Mouse (Mus musculus): ENCODE measurements around the gene Tstd2. TPM values are rescaled to one million over a fixed set of nuclear protein-coding genes. Genes with fewer than 3 reads are reported as not detected.

The Tstd2 gene
- polyA plus RNA-seq, 1 experiment: 14.6 TPM

DNA sequence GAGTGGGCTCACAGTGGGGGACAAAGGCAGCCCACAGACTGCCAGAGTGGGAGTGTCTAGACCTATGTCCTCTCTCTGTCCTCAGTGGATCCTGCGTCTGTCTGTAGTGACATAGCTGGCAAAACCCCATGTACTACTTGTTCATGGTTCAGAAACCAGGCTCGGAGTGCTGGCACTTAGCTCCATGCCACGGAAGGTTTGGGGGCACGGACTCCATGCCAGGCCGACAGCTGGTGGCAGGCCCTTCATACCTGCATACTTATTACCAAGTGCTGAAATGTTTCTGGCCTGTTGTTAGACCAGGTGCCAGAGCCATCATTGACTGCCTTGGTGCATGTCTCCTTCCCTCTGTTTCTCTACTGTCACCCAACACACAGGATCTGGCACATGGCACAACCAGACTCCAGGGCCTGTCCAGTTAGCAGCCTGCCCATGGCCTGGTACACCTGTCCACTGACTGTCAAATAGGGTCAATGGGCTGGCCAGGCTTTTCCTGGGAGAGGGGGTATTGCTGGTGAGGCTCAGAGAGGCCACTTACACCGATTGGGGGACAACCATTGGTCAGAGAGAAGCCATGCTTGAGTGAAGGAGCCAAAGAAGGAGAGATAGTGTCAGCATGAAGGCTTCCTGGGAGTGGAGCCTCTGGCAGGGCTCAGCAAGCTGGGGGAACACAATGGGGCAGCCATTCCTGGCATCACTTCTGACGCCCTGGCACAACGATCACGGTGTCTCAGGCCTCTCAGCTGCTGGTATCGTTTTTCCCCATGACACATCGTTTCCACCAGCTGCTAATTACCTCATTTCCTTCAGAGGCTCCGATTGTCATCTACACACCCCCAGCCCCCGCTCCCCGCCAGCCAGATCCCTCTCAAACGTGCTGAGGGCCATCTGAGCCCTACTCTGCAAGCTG is 43.3 kb downstream of the Tstd2 start:
- H3K4me1 ChIP-seq (ENCODE audit: control insufficient read depth, insufficient read depth, low read length): no peaks in the 10 kb centered on the region
- no peak overlapping the region for H3K27ac ChIP-seq (ENCODE audit: insufficient read depth, low read depth, low read length)
- no peaks in the 10 kb centered on the region for H3K27me3 ChIP-seq (replicated peaks; ENCODE audit: control insufficient read depth, insufficient read depth, low read length)
- WGBS: 49% methylated on average over 15 of the region's 15 CpGs
- no peak overlapping the region for H3K4me3 ChIP-seq (ENCODE audit: insufficient read depth, low read depth, low read length)
- peak; percentile 46 for DNase-seq
- TF ChIP-seq CTCF (conservative IDR thresholded peaks at IDR 0.05; ENCODE audit: insufficient read depth, insufficient read length, low read depth, low read length) (no peak), POLR2A (IDR thresholded peaks at IDR 0.05; ENCODE audit: low read depth, low read length) (no peak)
- no peaks in the 10 kb centered on the region for H3K36me3 ChIP-seq (ENCODE audit: control insufficient read depth, insufficient read depth, low read length)

DNA sequence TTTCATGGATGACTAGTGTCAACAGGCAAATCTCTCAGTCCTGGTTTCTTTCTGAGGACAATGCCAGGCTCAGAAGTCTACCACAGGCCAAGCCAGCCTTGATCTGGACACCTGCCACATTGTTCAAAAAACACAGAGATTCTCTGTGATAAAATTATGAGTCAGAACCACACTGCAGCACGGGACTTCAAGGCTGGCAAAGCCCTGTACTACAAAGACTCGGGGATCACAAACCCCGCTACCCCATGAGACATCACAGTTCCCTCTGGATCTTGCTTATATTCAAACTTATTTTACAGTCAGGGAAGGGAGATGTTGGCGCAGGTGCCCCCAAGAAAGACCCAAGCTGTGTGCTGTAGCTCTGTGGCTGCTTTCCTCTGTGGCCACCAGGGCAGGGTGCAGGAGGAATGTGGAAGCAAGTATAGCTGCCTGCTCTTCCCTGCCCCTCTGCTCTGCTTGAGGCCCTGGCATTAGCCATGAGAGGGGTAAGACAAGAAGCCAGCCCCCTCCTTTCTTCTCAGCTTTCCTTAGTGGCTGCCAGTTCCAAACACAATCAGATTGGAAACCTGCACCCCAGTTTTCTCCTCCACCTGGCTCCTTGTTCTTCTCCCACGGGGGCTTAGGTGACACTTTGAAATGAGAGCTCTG is 45.9 kb downstream of the Tstd2 start:
- Histone ChIP-seq H3K4me3 (ENCODE audit: insufficient read depth, low read depth, low read length) (no peak overlapping the region), H3K27me3 (replicated peaks; ENCODE audit: control insufficient read depth, insufficient read depth, low read length) (no peaks in the 10 kb centered on the region), H3K36me3 (ENCODE audit: control insufficient read depth, insufficient read depth, low read length) (no peaks in the 10 kb centered on the region), H3K27ac (ENCODE audit: insufficient read depth, low read depth, low read length) (no peak overlapping the region), H3K4me1 (ENCODE audit: control insufficient read depth, insufficient read depth, low read length) (no peaks in the 10 kb centered on the region; the same call in 1 of the 2 replicates)
- no peak for DNase-seq
- WGBS: 75% methylated on average over 5 of the region's 5 CpGs
- TF ChIP-seq CTCF (conservative IDR thresholded peaks at IDR 0.05; ENCODE audit: insufficient read depth, insufficient read length, low read depth, low read length) (no peak), POLR2A (IDR thresholded peaks at IDR 0.05; ENCODE audit: low read depth, low read length) (no peak)

DNA sequence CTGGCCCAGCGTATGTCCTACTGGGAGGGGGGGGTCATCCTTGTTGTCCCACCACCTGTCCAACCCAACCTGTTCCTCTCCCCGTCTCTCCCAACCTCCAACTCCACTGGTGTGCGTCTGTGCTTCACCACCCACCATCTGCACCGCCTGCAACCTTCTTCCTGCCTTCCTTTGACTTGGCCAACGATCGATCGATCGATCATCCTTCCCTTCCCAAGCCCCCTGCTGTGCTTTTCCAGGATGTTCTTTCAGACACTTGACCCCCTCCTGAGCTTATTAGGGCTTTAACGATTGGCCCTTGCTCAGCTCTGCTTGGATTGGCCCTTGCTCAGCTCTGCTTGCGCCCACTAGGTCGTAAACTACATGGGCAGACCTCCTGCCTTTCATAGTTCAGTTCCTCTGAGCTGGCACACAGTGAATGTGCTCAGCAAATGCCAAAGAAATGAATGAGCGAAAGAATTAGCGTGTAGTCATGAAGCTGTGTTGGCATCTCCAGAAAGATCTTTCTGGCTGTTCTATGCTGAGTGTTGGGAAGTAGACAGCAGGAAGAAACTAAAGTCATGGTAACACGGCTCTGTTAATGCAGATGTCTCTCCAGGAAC is 48.9 kb downstream of the Tstd2 start:
- no peak for TF ChIP-seq POLR2A (IDR thresholded peaks at IDR 0.05; ENCODE audit: low read depth, low read length)
- no peak for TF ChIP-seq CTCF (conservative IDR thresholded peaks at IDR 0.05; ENCODE audit: insufficient read depth, insufficient read length, low read depth, low read length)
- 80% methylated on average over 14 of the region's 14 CpGs for WGBS

DNA sequence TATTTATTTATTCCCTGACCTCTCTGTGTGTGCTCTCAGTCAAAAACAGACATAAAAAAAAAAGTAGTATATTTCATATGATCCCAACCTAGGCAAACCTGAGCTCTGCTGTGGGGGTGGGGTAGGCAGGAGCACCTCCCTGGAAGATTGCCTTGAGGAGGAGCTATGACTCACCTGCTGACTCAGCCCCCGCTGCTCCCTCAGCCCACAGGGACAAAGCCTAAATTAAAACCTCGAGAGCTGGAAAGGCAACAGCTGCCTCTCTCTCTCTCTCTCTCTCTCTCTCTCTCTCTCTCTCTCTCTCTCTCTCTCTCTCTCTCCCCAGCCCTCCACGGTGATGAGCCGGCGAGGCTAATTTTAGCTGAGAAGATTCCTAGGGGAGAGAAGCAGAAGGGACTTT is 50.6 kb downstream of the Tstd2 start:
- H3K4me1 ChIP-seq (ENCODE audit: control insufficient read depth, insufficient read depth, low read length): no peaks in the 10 kb centered on the region; the same call in 1 of the 2 replicates
- H3K27me3 ChIP-seq (replicated peaks; ENCODE audit: control insufficient read depth, insufficient read depth, low read length): no peaks in the 10 kb centered on the region
- 30% methylated on average over 5 of the region's 5 CpGs for WGBS
- no peaks in the 10 kb centered on the region for H3K36me3 ChIP-seq (ENCODE audit: control insufficient read depth, insufficient read depth, low read length)
- H3K27ac ChIP-seq (ENCODE audit: insufficient read depth, low read depth, low read length): no peak overlapping the region
- peak; percentile 24 for DNase-seq
- no peak overlapping the region for H3K4me3 ChIP-seq (ENCODE audit: insufficient read depth, low read depth, low read length)
- no peak for TF ChIP-seq CTCF (conservative IDR thresholded peaks at IDR 0.05; ENCODE audit: insufficient read depth, insufficient read length, low read depth, low read length)
- TF ChIP-seq POLR2A (IDR thresholded peaks at IDR 0.05; ENCODE audit: low read depth, low read length): no peak

More for the DNA sequence above, 48.9 kb downstream of the Tstd2 start:
- H3K4me1 ChIP-seq (ENCODE audit: control insufficient read depth, insufficient read depth, low read length): no peaks in the 10 kb centered on the region; the same call in 1 of the 2 replicates
- DNase-seq: no peak
- H3K36me3 ChIP-seq (ENCODE audit: control insufficient read depth, insufficient read depth, low read length): no peaks in the 10 kb centered on the region
- no peak overlapping the region for H3K4me3 ChIP-seq (ENCODE audit: insufficient read depth, low read depth, low read length)
- H3K27ac ChIP-seq (ENCODE audit: insufficient read depth, low read depth, low read length): no peak overlapping the region
- H3K27me3 ChIP-seq (replicated peaks; ENCODE audit: control insufficient read depth, insufficient read depth, low read length): no peaks in the 10 kb centered on the region

DNA sequence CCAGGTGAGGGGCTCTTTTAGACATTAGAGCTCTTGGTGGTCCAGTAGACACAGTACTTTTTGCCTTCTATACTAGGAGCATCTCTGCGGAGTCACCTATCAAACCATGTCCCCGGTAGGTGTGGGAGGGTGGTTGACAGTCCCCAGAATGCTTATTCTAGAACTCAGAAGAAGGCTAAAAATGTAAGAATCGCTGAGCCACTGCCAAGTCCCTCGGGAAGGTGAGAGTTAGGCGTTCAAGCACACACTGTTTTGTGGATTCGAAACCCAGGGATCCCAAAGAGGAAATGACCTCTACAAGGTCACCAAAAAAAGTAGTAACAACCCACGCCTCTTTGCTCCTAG is 51.1 kb downstream of the Tstd2 start:
- peak; percentile 6 for DNase-seq
- no peaks in the 10 kb centered on the region; the same call in 1 of the 2 replicates for H3K4me1 ChIP-seq (ENCODE audit: control insufficient read depth, insufficient read depth, low read length)
- no peaks in the 10 kb centered on the region for H3K27me3 ChIP-seq (replicated peaks; ENCODE audit: control insufficient read depth, insufficient read depth, low read length)
- H3K27ac ChIP-seq (ENCODE audit: insufficient read depth, low read depth, low read length): peak overlapping the region; percentile 41; the same call in 1 of the 2 replicates
- no peaks in the 10 kb centered on the region for H3K36me3 ChIP-seq (ENCODE audit: control insufficient read depth, insufficient read depth, low read length)
- WGBS: 43% methylated on average over 7 of the region's 7 CpGs
- TF ChIP-seq POLR2A (IDR thresholded peaks at IDR 0.05; ENCODE audit: low read depth, low read length) (no peak), CTCF (conservative IDR thresholded peaks at IDR 0.05; ENCODE audit: insufficient read depth, insufficient read length, low read depth, low read length) (no peak)
- H3K4me3 ChIP-seq (ENCODE audit: insufficient read depth, low read depth, low read length): no peak overlapping the region

DNA sequence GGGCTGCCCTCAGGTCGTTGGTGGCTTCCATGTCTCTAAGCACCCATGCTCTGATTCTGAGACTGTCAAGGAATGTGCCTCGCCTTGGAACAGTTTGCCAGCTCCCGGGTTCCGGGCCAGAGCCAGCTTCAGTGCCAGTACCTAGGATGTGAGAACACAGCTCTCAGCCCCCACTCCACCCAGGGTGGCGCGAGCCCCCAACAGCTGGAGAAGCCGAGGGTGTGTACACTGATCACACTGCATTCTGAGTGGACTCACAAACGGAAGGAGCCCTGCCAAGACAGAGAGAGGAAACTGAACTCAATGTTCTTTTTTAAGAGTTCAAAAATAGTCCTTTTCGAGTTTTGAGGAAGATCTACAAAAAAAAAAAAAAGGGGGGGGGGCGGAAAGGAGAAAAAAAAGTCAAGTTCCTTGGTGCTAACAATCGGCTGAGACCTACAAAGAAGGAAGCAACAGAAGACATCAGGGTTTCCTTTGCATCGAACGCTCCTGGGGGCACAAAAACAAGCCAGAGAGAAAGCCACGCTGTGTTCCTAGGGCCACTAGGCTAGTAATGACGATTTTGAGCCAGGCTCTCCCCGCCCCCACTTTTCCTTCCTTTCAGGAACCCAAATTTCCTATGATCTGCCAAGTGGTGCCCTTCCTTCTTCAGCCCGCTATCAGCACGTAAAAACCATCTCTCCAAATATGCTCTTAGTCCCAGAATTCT is 51.6 kb downstream of the Tstd2 start:
- Histone ChIP-seq H3K4me1 (ENCODE audit: control insufficient read depth, insufficient read depth, low read length) (no peaks in the 10 kb centered on the region; the same call in 1 of the 2 replicates), H3K27me3 (replicated peaks; ENCODE audit: control insufficient read depth, insufficient read depth, low read length) (no peaks in the 10 kb centered on the region), H3K36me3 (ENCODE audit: control insufficient read depth, insufficient read depth, low read length) (no peaks in the 10 kb centered on the region), H3K27ac (ENCODE audit: insufficient read depth, low read depth, low read length) (peak overlapping the region; percentile 41; the same call in 1 of the 2 replicates), H3K4me3 (ENCODE audit: insufficient read depth, low read depth, low read length) (no peak overlapping the region)
- no peak for TF ChIP-seq POLR2A (IDR thresholded peaks at IDR 0.05; ENCODE audit: low read depth, low read length)
- TF ChIP-seq CTCF (conservative IDR thresholded peaks at IDR 0.05; ENCODE audit: insufficient read depth, insufficient read length, low read depth, low read length): no peak
- WGBS: 61% methylated on average over 18 of the region's 18 CpGs
- DNase-seq: peak; percentile 47
